Mouse (Mus musculus): ENCODE measurements at regions not wholly inside any gene's neighbourhood (a gene's known extent, or its start where the extent isn't known, plus 50 kb on each side); places are given as distances from the start of the nearest gene placed in this dataset.

DNA sequence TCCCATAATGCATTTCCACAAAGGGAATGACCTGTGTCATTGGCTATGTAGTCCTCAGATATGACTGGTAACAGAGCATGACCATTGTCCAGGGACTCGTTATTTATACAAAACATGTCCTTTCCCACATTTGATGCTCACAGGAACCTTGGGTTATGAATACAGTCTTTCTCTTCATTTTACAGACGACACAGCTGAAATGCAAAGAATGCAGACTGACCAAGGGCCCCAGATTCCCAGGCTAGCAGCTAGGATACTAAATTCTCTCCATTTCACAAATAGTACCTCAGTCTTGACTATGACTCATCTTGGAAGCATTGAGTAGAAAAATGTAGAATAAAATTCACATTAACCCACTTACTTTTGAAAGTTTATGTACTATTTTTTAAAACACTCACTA is 182.7 kb upstream of the Sox4 start:
- DNase-seq (ENCODE audit: low spot score) = no peak

DNA sequence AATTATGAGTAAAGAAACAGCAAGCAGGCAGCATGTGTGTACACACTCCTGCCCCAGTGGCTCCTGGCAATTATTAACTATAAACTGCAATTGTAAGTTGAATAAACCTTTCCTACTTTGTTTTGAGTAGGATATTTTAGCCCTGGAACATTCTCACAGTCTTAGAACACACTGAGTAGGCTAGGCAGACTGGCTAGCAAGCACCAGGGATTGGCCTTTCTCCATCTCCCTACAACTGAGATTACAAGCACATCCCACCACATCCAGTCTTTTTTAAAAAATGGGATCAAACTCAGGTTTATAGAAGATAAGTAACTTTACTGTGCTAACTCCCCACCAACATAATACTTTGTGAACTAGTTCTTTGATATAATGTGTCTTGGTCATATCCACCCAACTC is 174.0 kb upstream of the Sox4 start:
- no peak for DNase-seq (ENCODE audit: low spot score)

DNA sequence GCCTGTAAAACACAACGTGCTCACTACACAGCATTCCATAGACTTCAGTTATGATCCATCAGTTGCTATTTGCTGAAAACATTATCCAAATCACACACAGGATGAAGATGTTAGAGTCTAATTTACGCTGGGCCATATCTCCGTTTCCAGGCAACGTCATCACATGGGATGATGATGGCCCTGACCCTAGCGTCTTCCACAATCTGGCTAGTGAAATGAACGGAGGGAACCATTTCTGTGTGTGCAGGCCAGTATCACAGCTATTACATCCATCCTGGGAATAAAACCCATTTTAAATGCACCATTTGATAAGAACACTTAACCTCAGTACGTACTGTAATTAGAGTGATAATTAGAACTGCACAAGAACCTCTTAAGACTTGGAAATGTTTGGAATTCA is 170.0 kb upstream of the Sox4 start:
- DNase-seq (ENCODE audit: low spot score) = no peak

DNA sequence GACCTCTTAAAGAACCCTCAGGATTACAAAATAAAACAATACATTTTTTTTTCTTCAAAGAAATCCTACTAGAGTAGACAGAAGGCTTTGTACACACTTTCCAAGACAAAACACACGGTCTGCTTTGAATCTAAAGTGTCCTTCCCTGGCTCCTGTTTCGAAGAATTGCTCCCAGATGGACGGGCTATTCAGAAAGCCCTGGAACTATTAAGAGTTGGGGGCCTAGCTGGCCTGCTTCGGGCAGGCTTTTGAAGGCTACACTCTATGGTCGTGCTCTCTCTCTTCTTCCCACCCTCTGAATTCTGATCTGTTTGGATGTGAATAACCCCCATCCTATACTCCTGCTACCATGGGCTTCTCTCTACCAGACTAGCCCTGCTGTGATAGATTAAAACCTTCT is 167.6 kb upstream of the Sox4 start:
- DNase-seq (ENCODE audit: low spot score) = no peak

DNA sequence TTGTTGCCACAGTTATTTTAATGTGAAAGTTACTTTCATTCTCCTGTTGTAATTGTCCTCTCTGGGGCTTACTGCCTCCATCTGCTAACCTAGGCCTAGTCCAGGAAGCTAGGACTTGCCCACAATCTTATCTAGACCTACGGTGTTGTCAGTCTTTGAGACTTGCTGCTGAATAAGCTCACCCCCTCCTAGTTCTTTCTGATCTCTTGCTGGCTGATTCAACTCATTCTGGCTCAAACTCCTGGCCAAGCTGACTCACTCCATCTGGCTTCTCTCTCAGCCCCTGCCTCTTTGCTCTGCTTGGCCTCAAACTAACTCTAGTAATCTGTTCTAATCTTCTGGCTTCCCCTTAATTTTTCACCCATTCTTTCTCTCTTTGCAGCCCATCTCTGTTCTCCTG is 165.8 kb upstream of the Sox4 start:
- DNase-seq (ENCODE audit: low spot score) = peak; percentile 13

DNA sequence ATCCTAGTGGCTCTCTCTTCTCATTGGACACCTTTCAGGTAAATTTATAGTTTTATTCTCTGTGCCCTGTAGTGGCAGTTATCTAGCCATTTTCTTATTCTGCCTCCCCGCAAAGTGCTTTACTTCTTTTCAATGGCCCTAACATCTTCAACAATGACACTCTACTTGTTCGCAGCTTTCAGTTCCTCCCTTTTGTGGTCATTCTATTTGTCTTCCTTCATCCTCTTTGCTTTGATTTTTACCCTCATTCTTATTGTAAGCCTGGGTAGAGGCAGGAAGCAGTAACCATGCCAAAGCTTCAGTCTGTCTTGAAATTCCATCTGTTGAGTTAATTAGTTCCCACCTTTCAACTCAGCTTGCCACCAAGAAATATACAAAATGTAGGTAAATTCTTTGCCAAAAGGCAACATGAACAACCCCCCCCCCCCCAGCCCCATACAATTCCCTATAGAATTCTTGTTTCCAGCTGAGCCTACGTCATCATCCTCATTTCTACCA is 161.5 kb upstream of the Sox4 start:
- no peak for DNase-seq (ENCODE audit: low spot score)

DNA sequence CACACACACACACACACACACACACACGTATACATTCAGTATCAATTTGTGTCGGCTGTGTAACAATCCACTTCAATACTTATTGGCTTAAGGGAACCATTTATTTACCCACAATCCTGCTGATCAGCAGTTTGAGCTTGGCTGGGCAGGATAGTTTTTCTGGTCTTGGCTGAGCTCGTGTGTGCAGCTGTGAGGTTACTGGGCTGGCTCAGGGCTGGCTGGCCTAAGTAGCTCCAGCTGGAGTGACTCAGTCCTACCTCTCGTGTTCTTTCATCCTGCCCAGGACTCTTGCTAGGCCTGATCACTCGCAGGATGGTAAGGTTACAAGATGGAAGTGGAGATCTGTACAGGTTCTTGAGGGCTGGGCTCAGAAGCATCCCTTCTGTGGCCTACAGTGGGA is 156.6 kb upstream of the Sox4 start:
- no peak for DNase-seq (ENCODE audit: low spot score)

DNA sequence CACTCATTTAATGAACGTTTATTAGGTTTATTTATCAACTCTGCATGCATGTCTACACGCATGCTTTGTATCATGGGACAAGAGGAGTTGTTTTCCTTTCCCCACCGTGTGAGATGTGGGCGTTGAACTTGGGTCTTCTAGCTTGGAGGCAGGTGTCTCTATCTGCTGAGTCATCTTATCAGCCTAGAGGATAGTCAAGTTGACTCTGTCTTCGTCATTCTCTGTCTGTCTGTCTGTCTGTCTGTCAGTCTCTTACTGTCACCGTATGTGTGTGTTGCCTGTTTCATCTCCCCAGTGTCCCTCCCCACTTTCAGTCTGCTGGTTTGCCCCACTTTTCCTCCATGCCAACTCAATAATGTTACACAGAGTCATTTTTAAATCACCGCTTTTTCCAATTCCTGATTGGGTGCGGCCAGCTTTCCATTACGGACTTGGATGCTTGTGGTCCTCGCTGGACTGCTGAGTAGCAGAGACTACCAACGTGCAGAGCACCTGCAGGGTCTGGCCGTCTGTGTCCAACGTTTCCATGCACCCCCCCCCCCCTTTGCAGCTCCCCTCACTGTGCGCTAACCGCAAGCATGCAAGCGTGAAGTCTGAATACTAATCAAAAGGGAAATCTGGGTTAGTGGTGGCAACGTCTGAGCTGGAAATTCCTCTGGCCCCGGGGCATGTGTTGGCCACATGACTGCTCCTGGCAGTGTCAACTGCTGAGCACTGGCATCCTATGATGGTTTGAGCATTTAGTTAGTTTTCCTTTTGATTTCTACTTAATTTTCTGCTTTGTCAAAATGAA is 155.7 kb upstream of the Sox4 start:
- DNase-seq (ENCODE audit: low spot score) = no peak

DNA sequence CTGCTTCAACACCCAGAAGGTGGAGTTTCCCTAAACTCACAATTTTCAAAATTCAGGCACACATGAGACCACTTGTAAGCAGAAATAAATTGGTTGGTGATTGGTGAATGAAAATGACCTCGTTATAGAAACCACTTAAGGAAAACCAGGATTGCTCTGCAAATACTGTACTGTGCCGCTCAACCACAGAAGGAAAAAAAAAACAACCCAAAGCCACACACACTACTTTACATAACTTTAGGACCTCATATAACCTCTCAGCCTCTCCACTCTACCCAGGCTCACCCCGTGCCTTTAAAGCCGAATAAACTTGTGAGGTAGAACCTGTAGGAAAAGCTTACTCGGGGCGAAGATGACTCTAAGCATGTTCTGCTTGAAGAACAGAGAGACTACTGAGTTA is 154.7 kb upstream of the Sox4 start:
- no peak for DNase-seq (ENCODE audit: low spot score)

DNA sequence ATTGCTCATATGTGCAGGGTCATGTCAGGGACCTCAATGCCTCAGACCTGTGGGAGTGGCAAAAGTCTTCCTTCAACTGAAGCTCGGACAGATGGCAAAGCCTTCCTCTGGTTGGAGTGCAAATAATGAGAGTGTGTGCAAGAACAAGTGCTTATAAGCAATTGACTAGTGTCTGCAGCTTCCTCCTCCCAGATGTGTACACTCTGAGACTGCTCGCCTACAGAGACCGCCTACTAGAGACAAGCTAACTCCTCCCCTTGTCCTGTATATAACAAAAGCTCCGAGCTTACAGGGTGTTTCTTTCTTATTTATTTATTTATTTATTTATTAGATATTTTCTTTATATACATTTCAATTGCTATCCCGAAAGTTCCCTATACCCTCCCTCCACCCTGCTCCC is 138.7 kb upstream of the Sox4 start:
- no peak for DNase-seq (ENCODE audit: low spot score)

DNA sequence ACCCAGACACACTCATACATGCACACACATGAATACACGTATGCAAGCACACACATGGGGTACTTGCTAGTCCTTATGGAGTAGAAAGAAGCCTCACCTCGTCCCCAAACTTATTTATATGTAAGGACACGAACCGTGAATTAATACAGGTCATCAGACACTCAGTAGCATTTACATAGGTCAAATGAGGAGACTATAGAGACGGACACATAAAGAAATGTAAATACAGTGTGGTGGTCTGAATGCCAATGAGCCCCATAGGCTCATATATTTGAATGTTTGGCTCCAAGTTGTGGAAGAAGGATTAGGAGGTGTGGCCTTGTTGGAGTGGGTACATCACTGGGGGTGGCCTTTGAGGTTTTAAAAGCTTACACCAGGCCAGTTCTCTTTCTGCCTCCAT is 133.3 kb upstream of the Sox4 start:
- DNase-seq (ENCODE audit: low spot score) = no peak

DNA sequence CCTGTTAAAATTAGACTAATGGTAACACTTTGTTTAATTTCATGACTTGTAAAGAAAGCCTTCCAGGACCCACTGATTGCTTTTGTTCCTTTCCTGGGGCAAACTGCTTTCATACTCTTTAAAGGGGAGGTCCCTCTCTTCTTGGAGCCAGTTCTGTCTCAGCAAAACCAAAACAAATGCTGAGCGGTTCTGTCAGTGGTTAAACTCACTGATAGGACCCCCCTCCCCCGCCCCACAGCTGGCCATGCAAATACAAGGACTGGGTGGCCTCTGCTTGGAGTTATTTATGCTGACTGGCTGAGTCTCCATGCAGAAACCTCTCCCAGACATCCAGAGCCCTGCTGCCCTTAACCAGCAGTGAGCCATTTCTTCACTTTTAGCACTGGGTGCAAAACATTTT is 127.6 kb upstream of the Sox4 start:
- DNase-seq (ENCODE audit: low spot score) = no peak

DNA sequence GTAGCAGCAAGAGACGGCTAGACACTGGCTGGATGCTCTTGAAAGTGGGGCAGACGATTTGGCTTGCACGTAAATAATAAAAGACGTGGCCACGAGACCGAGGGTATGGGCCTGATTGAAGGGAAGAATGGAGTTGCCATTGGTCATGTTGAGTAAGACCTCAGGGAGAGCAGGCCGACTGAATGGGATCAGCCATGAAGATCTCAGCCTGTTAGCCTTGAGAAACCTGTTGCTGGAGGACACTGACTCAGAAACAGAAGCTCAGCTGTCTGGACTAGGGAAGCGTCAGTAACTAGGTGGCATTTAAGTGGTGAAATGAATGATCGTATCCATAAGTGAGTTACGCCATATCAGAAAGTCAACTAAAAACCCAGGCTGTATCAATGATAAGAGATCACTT is 126.3 kb upstream of the Sox4 start:
- no peak for DNase-seq (ENCODE audit: low spot score)

DNA sequence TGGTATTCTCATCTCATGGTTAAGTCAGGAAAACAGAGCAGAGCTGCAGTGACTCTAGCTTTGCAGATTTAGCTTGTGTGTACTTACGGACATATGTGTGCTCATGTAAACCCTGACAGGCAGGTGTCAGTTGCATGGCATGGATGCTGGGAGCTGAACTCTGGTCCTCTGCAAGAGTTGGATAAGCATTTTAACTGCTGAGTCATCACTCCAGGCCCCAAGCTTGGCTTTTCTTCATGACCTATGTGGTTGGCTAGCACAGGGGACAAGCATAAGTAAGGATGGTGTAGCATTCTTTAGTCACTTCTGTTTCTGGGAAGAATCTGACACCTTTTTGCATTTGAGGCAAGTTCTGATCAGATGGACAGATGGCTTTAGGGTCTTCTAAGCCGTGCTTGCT is 120.1 kb upstream of the Sox4 start:
- no peak for DNase-seq (ENCODE audit: low spot score)

DNA sequence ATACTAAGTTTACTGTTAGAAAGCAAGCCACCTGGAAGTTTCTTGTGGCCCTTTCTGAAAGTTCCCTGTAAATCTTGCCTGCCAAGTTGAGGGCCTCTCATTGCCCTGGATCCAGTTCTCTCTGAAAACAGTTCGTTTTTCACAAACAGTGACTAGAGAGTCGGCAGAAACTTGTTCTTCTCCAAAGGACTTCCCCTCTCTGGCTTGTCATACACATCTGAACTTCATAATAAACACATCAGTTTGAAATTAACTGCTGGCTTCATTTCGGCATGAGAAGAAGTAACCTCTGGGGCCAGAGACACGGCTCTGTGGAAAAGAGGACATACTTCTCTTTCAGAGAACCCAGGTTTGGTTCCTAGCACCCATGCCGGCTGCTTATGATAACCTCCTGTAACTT is 110.4 kb upstream of the Sox4 start:
- no peak for DNase-seq (ENCODE audit: low spot score)

DNA sequence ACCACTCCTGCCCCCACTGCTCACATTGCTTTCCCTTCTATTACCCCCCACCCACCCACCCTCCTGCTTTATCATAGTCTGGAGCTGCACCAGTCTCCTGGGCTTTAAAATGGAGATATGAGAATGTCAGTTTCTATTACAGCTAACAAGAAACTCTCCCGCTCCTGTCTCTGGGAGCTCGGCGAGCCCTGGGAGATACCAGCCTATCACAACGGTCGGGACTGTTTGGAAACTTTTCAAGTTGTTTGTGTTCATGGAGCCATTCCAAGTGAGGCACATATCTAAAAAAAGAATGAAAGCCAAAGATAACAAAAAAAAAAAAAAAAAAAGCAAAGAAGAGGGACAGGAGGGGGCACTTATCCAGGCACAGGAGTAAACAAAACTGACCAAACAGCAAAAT is 105.2 kb upstream of the Sox4 start:
- DNase-seq (ENCODE audit: low spot score) = no peak

DNA sequence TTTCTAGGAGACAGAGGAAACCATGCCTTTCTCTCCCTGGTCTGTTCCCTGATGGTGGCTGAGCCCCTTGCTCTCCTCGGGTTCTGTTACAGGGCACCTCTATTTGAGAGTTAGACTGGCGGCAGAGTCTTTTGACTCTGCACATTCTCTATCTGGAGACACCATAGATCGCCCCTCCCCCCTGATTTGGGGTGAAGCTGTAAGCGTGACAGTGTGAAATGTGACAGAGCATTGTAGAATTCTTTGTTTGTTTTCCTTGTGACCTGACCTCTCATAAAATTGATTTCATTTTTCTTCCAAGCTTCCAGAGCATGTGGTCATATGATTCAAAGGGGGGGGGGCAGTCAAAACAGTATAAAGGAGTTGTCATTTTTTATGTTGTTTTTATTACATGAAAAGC is 96.2 kb upstream of the Sox4 start:
- no peak for DNase-seq (ENCODE audit: low spot score)

DNA sequence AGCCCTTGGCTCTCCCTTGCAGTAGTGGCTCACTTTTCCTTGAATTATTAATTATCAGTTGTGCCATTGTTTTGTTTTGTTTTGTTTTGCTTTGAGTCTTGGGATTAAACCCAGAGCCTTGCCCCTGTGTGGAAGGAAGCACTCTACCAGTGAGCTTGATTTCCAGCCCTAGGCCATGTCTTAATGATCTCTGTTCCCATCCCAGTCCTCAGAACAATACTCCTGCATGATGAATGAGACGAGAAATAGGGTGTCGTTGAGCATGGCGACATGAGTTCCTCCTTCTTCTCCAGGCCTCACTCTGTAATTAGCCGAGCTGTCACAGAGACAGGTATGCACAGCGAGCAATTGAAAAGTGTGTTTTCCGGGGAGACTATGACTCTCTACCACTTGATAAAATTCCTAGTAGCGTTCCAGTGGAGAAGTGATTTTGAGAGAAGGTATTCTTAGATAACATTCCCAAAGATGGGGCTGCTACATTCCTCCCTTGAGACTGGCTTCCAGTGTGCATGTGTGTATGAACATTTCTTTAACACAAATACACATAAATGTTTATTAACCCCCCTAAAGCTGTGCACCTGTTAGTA is 95.6 kb upstream of the Sox4 start:
- DNase-seq (ENCODE audit: low spot score) = no peak

DNA sequence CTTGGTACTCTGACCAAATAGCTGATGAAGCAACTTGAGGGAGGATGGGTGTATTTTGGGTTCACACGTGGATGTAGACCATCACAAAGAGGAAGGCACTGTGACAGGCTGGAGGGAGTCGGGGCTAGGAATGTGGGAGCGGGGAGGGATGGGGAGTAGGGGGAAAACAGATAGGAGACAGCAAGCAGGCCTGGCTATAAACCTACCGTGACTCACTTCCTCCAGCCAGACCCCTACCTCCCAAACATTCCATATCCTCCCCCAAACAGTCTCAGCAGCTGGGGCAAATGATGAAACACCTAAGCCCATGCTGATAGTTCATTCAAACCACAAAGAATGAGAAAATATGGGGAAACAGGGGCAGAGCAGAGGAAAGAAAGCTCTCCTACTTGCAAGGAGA is 91.1 kb upstream of the Sox4 start:
- no peak for DNase-seq (ENCODE audit: low spot score)

DNA sequence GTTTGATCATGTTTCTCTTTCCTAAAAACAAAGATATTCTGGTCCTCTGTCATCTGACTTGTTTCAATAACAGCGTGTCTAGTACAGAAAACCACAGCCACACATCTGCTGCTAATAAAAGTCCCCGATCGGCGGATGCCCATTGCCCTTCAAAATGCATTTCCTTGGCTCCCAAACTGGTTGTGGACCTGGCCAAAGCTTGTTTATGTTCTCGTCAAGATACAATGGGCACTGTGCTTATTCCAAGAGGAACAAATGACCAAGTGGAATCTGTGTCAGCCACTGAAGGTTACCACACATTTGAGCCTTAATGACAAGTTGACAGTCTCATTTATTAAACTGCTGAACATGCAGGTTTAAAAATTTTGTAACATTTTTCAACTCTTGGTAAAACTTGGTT is 86.8 kb upstream of the Sox4 start:
- DNase-seq (ENCODE audit: low spot score) = no peak

DNA sequence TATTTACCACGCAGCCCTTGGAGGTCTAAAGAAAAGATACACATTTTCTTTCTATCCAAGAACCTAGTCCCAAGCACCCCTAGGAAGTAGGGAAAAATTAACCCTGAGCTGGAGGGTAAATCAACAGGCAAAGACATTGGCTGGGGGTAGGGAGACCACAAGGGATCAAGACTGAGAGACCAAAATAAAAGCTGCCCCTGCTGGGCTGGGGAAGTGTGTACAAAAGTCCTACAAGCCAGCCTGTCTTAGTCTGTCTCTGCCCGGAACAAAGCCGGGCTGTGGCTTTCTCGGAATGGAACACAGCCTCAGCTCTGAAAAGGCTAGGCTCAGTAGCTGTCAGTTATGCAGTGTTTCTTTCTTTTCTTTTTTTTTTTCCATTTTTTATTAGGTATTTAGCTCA is 81.4 kb upstream of the Sox4 start:
- DNase-seq (ENCODE audit: low spot score) = no peak

DNA sequence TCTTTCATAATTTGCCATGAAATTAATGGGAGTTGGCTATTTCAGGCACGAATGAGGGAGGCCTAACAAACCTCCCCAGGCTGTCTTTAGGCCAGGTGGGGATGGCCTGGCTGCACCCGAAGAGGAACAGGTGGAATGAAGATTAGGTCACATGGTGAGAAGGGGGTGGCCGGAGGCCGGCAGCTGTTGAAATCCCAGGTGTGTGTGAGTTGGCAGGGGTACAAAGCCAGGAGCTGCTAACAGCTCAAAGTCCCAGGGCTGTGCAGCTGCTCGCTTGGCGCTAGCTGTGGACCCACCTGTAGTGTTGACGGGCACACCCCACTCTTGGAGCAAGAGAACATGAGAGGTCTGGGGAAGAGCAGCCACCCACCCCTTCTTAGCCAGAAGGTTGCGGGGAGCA is 80.9 kb upstream of the Sox4 start:
- no peak for DNase-seq (ENCODE audit: low spot score)

DNA sequence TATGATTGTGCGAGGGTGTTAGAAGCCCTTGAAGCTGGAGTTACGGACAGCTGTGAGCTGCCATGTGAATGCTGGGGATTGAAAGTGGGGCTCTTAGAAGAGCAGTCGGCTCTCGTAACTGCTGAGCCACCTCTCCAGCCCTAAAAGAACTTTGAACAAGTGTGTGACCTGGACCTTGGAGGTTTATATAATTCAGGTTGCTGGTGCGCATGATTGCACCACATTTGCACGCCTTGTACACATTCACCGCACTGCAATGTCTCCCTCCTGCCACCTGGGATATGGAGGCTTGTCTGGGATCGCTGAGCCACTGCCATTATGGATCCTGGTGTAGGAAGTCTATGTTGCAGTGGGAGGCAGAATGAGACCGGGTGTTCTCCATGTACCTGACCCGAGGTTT is 73.6 kb upstream of the Sox4 start:
- DNase-seq (ENCODE audit: low spot score) = no peak

DNA sequence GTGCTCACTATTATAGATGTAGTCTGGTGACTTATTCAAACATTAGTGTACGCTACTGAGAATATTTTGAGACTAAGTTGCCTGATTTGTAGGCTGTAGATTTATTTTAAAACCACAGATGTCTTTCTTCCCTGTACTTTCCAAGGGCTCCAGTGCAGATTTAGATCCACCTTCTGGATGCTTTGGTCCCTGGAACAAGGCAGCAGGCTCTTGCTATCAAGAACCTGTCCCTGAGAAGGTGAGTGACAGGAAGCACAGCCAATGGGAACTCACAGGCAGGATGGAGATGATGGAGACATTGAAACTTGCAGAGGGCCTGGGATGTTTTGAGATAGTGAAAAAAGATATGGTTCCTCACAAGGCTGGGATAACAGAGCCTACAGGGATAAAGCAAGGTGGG is 70.0 kb upstream of the Sox4 start:
- no peak for DNase-seq (ENCODE audit: low spot score)

All from layer of hippocampus, adult 9-10 months (tissue).